Mouse (Mus musculus) small intestine, adult 2 months (tissue): ENCODE data around the gene Btg2.

ENCODE experiments used
- CTCF ChIP-seq: fragments of 200-500 bp; IDR thresholded peaks from 2 replicates; pipeline ENCODE4 v1.5.1; 2012; ENCODE audit warnings: low read depth, mild to moderate bottlenecking, control low read depth, inconsistent platforms, low read length, moderate library complexity, mixed read lengths; ENCODE audit not compliant: insufficient replicate concordance, insufficient read length; ENCODE audit errors: extremely low read depth
- POLR2A ChIP-seq: fragments of 200-500 bp; IDR thresholded peaks from 2 replicates; pipeline ENCODE4 v1.6.1; 2012; ENCODE audit warnings: low read depth, mild to moderate bottlenecking, control low read depth, inconsistent platforms, low read length, moderate library complexity

- TF ChIP-seq CTCF: no peak
- TF ChIP-seq POLR2A: no peak
These were observed 12.4 kb downstream of the Btg2 start for GRCm38 (mm10) chr1:134066554-134066953.
